Mouse (Mus musculus): Measurements from ENCODE around the gene Itpkb.
"Not testable (repeated sequence)": the region's sequence is repeated elsewhere in the genome, so short reads cannot be mapped to it uniquely, and the experiment has no call there.

The Itpkb gene

DNA sequence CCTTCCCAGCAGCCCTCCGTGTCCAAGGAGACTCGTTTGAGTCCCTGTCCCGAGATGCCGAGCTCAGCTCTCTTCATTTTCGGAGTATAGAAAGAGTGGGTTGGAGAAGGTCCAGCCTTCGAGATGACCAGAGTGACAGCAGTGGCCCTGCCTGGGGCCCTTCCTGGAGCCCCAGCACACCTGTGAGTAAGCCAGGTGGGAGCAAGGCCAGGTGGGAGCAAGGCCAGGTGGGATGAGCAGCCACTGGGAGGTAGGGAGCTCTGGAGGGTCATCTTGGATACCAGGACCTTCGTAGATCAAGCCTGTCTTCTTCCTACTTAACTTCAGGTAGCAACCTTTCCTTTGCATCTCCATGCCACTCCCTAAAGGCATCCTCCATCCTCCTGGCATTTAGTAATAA is 37.8 kb downstream of the Itpkb start:
- DNase-seq (ENCODE audit: low spot score in 2 of 2): no peak

DNA sequence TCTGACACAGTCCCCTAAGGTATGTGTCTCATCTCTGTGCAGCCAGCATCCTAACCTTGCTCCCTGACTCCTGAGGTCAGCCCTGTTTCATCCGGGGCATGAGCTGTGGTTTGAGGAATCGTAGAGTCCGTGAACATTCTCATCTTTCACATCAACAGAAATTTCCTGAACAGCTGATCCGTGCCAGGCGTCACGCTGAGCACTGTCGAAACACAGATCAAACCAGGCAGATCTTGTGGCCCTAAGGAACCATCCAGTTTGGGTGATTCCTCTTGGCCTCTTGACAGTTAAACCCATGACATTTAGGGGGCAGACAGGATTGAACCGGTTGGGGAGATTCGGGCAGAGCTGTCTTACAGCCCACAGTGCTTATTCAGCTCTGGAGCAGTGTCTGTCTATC is 38.4 kb downstream of the Itpkb start:
- DNase-seq (ENCODE audit: low spot score in 2 of 2): no peak

DNA sequence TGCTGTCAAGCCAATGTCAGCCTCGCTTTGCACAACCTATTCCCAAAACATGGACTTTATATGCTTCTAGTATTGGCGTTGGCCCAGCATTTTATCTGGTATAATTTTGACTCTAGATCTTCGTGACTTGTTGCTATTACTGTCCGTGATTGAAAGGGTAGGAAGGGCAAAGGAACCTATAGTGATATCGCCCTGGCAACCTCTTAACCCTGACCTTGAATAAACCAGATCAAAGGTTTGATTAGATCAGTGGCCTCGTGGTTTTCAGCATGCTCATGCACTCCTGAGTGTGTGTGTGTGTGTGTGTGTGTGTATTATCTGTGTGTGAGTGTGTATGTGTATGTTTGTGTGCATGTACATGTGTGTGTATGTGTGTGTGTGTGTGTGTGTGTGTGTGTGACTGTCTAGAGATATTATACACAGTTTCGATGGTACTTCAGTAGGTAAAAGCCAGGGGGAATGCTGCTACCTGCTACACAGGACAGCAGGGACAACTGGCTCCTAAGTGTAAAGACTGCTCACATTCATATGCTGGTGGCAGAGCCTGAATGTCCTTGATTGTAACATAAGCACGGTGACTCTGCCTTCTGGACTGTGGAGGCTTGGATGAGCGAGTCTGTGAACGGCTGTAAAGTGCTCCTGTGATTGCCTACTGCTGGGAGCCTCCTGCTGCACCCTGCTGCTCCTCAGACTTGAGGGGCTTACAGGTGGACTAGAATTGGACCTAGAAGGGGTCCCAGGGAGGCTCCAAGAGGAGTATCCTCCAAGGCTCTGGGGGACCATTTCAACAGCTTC is 40.8 kb downstream of the Itpkb start:
- DNase-seq (ENCODE audit: low spot score in 2 of 2): no peak

DNA sequence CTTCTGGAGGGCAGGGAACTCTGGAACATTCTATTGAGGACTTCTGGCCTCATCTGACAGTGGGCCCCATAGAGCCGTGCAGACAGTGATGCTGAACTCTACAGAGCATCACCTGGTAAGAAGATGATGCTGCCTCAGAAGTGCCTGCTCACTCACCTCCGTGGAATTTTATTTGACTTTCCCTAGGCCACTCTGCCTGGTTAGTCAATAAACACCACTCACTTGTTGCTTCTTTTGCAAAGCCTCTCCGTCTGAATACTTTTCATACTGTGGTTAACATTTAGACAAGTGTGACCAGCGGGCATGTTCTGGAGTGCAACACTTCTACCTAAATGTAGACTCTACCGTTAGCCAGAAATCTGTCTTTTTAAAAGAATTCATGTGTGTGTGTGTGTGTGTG is 42.0 kb downstream of the Itpkb start:
- DNase-seq (ENCODE audit: low spot score in 2 of 2): not testable (repeated sequence)

DNA sequence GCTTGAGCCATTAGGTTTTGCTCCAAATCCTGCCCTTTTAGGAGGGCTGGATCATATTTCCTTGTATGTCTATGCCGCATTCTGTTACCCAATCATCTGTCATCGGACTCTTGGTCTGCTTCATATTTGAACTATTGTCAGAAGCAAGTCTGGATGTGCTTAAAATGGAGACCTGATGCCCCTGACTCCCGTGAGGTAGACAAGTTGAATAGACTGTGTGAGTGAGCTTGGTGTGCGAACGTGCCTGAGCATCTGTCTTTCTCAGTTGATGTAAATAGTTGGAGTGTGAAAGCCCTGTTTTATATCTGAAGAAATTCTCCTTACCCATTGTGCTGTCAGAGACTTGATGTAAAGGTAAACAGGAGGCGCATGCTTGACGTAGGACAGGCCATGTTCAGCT is 46.3 kb downstream of the Itpkb start:
- no peak for DNase-seq (ENCODE audit: low spot score in 2 of 2)

DNA sequence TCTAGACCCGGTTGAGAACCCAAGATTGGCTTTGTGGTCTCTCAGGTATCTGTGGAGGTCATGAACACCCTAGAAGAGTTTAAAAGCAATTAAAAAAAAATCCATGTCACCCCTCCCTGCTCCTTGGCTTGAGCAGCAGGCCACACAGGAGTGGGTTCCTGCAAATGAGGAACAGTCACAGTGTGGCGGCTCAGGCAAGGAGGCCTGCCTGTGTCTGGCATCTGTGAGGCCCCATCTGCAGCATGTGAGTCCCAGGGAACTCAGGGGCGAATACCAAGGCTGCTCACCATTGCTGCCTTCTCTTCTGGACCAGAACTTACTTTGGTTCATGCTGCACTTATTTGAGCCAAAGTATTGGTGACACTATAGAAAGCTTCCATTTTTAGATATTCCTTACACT is 49.3 kb downstream of the Itpkb start:
- DNase-seq (ENCODE audit: low spot score in 2 of 2): no peak

DNA sequence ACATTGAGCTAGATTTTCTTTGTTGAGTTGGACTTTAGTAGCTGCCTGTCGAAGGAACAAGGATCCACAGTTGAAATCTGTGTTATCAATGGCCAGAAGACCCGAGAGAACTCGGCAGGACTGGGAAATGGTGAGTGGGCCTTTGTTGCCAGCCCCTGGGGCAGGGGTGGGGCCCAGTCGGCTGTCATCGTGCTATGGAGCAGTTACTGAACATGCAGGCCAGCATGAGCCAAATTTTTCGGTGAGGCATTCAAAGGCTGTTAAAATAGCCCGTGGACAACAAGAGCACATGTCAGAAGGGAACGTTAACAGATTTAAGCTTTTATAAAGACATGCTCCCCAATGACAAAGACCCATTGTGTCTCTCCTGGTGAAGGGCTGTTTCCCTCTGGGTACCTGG is 52.1 kb downstream of the Itpkb start:
- no peak for DNase-seq (ENCODE audit: low spot score in 2 of 2)

DNA sequence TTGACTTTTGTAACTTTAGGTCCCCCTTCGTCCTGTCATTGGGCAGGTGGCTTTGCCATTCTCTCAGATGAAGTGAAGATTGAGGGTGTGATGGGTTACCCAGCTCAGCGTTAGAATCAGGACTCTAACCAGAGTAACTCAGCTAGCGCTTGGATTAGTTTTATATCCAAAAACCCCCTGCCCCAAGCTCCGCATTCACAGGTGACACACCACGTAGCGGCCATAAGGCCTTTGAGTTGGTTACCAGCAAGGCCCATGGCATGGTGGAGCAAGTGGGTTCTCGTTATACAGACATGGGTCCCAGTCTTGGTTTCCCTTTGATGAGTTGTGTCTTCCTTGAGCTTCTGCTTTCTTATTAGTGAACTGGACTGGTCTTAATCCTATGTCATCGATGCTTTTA is 53.6 kb downstream of the Itpkb start:
- no peak for DNase-seq (ENCODE audit: low spot score in 2 of 2)

DNA sequence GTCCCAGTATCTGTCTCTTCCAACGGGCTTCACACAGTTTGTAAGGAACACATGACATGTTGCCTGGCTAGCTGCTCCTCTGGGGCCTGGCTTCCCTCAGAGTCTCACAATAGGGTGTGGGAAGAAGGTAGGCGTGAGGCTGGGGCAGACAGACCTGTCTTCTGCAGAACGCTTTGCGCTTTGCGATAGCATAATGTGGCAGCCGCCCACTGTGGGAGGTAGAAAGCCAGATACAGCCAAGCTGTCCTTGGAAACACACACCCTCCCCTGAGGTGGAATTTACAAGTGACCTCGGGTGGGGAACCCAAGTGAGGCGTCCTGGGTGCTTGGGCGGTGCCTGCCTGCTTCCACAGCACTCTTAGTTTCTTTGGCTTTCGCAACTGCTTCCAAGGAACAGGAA is 54.2 kb downstream of the Itpkb start:
- DNase-seq (ENCODE audit: low spot score in 2 of 2): peak; percentile 56 to 68

DNA sequence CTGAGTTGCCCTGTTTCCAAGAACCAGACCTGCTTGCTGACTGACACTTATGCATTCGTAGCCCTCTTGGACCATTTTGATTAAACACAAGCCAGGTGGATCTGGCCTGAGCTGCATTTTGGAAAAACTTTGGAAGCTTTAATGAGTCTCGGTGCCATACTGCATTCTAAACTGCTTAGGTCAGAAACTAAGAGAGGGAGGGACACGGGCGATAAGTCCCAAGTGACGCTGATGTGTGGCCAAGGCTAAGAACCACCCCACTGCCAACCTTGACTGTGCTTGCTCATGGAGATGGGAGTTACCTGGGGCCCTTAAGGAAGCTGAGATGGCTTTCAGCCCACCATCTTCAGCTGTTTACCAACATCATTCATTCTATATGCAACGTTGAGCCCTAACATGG is 55.0 kb downstream of the Itpkb start:
- no peak for DNase-seq (ENCODE audit: low spot score in 2 of 2)

DNA sequence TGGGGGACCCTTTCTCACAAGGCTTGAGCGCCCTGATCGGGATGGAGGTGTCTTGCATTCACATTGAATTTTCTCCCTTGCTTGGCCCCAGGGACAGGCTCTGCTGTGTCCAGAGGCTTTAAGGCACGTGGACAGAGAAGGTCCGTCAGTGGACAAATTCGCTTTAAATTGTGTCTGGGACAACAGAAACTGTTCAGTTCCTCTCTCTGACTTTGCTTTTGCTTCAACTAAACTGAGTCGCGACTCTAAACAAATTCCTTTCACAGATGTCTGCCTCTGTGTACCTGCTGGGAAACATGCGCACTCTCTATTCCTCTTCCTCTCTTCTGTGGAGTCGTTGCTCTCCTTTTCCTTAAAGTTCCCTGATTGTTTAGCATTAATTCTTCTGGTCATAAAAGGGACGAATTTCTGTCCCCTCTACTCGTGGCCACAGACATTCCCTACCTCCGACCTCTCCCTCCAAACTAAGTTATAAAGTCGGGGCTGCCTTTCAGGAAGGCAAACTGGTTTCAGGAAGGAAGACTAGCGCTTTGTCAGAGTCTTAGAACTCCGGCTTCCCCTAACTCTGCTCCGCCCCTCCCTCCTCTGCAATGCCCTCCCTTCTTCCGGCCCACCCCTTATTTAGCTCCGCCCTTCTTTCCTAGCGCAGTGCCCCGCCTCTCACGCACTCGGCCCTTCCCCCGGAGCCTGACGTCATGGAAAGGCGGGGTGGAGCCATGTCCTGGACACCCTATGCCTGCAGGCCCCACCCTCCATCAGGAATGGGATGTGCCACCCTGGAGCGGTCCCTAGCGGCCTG is 56.9 kb downstream of the Itpkb start:
- DNase-seq (ENCODE audit: low spot score in 2 of 2): peak; percentile 97 to 98

DNA sequence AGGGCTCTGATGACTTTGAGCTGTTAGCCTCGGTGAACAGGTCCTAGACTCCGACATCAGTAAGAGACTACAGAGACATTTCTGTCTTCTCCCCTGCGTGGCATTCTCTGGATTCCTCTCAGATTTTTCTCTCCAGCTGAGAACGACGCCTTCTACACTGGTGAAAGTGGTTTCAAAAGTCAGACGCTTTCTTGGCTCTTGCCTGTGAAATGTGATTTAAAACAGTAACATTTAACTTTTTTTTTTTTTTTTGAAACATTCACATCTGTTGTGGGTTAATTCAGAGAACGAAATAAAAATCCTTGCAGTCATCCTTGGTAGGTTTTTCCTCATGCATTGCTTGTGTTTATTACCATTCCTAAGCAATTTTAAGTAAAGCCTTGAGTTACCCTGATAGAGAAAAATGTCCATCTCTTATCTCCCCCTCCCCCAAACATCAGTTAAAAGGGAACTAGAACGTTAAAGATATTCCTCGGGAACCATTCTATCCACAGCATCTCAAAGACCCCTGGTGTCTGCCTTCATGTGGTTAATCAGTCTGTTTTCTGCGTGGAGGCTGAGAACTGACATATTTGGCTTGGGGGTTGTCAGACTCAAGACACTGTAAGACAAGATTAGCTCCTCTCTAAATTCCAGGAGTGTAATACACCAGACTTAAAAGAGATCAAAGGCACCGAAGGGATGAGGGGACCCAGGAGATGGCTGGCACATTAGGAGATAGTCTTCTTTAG is 57.6 kb downstream of the Itpkb start:
- no peak for DNase-seq (ENCODE audit: low spot score in 2 of 2)

DNA sequence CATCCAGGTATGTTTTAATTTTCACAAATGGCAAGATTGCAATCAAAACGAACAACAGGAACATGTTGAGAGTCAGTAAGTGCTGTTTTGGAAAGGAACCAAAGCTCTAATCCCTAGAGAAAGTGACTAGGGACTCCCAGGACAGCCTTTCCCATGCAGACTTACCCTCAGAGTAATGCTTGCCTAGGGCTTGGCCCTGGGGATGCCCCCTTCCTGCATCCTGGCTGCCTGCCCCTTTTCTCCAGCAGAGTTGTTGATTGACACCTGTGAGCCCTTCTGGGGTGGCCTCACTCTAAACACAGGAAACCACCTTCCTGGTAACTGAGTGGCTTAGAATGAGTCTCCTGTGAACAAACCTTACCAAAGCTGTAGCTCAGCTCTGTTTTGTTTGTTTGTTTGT is 58.2 kb downstream of the Itpkb start:
- no peak for DNase-seq (ENCODE audit: low spot score in 2 of 2)

DNA sequence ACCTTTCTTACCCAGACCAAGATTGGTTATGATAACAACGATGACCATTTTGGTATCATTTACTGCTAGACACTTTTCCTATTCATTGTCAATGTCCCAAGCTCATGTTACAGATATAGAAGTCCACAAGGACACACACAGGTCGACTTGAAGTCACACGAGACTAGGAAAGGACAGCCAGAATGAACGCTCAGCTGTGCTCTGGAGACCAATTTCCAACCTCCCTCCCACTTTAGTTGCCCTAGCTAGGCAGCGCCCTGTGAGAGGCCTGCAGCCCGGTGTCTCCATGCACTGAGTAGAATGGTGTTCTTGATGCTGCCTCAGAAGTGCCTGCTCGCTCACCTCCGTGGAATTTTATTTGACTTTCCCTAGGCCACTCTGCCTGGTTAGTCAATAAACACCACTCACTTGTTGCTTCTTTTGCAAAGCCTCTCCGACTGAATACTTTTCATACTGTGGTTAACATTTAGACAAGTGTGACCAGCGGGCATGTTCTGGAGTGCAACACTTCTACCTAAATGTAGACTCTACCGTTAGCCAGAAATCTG is 59.0 kb downstream of the Itpkb start:
- DNase-seq (ENCODE audit: low spot score in 2 of 2): not testable (repeated sequence)

DNA sequence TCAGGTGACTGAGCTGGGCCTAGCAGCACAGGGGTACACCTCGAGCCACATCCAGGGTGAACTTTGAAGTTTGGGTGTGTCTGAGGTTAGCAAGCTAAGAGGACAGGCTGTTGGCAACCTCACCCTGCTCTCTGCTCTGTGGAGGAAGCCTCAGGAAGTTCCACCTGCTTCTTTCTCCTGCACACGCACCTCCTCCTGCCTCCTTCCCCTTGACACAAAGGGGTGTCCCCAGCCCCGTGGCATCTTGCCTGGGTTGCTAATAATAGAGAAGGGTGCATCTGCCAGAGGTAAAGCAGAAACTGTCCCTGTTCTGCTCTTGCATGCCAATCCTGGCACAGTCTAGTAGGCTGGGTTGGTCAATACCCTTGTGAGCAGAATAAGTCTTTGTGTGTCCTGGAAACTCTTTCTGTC is 60.0 kb downstream of the Itpkb start:
- DNase-seq (ENCODE audit: low spot score in 2 of 2): no peak

DNA sequence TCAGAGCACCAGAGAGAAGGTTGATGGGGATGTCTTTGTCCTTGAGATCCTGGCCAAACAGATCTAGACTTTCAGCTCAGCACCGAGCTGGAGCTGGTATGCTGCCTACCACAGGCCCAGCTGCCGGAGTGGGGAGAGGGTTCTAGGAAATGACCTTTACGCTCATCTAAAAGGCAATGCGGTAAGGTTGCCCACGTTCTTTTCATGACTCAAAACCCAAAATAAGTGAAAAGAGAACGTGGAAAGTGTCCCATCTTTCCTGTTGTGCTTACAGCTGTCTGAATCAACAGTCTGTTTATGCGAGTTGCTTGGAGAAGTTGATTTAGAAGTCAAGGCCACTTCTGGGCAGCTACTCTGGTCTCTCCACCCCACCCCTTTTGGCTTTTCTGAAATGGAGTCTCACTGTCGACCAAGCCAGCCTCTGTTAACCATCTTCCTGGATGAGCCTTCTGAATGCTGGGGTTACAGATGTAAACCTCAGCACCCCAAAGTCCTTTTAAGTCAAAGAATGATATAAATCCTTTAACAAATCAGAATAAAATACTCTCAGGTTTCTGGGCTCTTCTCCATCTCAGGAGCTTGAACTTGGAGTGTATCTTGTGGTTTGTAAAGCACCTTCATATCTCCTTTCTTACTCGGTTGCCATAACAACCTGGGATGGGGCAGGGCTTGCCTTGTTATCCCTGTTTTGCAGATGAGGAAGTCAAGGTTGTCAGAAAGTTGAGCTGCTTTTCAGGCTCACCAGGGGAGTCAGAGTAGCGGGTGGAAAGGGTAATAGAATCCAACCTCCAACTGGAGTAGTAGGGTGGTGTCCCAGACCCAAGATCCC is 60.7 kb downstream of the Itpkb start:
- DNase-seq (ENCODE audit: low spot score in 2 of 2): no peak

DNA sequence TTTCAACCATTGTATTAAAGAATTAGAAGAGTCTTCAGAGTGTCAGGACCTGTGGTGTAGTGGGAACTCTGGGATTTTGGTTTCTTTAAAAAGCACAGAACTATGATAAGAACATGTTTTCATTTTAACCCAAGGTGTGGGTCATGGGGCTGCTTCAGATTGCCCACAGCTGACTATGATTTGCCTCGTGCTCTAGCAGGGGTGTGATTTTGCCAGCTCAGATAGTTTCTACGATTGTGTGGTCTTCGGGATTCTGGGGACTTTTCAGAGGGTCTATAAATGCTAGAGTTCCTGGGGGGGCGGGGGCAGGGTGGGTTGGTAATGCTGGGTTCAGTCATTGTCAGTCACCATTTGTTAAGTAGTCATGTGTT is 61.3 kb downstream of the Itpkb start:
- DNase-seq (ENCODE audit: low spot score in 2 of 2): no peak

DNA sequence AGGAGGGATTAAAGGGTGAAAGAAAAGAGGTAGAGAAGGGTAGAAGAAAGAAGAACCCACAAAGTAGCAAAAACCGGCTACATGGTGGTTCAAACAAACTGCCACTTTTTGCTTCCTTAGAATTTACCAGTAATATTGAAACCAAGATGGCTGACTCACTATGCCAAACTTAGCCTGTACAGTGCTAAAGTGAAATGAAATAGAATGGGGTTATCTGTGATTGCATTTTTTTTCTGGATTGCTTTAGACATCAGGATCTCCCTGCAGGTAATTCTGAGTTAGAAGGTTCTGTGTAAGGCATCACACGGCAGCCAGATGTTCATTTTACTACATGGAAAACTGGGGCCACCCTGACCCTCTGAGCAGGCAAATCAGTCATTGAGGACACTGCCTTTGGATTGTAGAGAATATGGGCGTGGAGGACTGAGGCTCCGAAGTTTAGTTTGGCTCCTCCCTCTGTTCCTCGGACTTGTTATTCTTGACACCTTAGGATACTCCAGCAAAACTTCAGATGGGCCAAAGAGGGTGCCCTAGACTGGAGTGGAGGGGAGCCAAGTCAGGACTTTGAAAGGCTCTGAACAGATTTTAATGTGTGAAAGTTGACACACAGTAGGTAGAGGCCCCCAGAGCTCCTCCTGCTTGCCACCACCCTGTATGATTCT is 62.0 kb downstream of the Itpkb start:
- DNase-seq (ENCODE audit: low spot score in 2 of 2): no peak

DNA sequence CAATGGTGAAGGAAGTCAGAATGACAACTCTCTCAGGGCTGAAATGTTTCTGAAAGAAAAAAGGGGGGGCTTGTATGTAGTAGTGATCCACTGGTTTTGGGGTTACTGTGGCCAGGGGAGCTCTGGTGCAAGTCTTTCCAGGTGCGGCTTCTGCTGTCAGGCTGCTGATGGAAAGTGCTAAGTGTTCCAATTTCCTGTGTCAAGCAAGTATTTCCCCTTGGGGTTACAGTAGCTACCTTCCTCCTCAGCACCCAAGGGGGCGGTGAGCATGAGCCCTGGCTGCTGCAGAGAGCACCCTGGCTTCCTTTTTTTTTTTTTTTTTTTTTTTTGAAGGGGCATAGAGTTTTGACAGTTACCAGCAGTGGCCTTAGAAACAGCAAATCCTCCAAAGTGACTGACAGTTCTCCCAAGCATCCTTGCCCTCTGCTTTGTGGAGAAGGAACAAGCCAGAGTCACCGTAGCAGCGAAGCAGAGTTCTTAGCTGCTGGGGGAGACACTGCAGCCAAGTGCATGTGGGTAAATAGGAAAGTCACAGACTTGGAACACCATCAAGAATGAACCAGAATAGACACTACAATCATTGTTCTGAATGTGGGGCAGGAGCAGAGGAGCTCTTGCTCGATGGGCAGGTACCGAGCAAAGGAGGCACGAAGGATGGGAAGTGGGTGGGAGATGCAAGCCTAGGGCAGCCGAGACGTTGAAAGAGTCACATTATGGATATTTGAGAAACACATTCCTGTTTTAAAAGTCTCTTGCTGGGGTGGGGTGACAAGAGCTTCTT is 62.9 kb downstream of the Itpkb start:
- no peak for DNase-seq (ENCODE audit: low spot score in 2 of 2)

DNA sequence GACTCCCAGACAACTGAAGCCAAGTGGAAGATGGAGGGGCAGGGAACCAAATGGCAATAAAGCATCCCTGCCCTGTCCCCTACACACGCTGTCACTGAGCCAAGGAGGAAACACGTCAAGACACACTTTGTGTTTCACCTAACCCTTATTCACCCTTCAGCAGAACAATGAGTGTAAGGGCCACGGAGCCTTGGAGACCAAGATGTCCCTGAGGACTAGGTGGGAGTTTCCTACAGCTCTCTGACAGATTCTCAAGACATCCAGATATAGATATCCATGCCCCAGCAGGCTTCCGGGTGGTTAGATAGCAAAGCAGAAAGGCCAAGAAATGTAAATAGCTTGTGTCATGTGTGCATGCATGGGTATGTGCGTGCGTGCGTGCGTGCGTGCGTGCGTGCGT is 63.6 kb downstream of the Itpkb start:
- DNase-seq (ENCODE audit: low spot score in 2 of 2): no peak

All from right cerebral cortex, adult 2 months (tissue).